Mouse (Mus musculus) intestine, postnatal 0 days (tissue): ENCODE measurements around the gene Mast4. TPM values are rescaled to one million over a fixed set of nuclear protein-coding genes. Genes with fewer than 3 reads are reported as not detected.
A peak's percentile ranks its signal among the peaks of the same experiment; 100 is the strongest.

Experiments used
- ATAC-seq: fragments of 200-750 bp; cut with Nextera tagmentation; 2 replicates; pipeline ENCODE4 v1.8.0; 2017; ENCODE audit warnings: mild to moderate bottlenecking, moderate TSS enrichment, moderate library complexity
- H3K27ac ChIP-seq: fragments of 300-500 bp; sonication (generic); 2 replicates; pipeline ENCODE4 v1.5.1; 2014; ENCODE audit warnings: mild to moderate bottlenecking, low read depth, low read length, moderate library complexity
- H3K27me3 ChIP-seq: fragments of 300-500 bp; sonication (generic); replicated peaks from 2 replicates; pipeline ENCODE4 v1.6.1; 2014; ENCODE audit warnings: low read length, mixed read lengths; ENCODE audit not compliant: control insufficient read depth, insufficient read depth
- H3K36me3 ChIP-seq: fragments of 300-500 bp; sonication (generic); 2 replicates; pipeline ENCODE4 v1.6.1; 2014; ENCODE audit warnings: mild to moderate bottlenecking, moderate library complexity; ENCODE audit not compliant: control insufficient read depth, insufficient read depth
- H3K4me1 ChIP-seq: fragments of 300-500 bp; sonication (generic); replicated peaks from 2 replicates; pipeline ENCODE4 v1.6.1; 2014; ENCODE audit warnings: antibody characterized with exemption, low read length, mixed read lengths; ENCODE audit not compliant: control insufficient read depth, insufficient read depth
- H3K4me2 ChIP-seq: fragments of 300-500 bp; sonication (generic); replicated peaks from 2 replicates; pipeline ENCODE4 v1.6.1; 2014; ENCODE audit warnings: low read depth, mild to moderate bottlenecking, moderate library complexity
- H3K4me3 ChIP-seq: fragments of 300-500 bp; sonication (generic); 2 replicates; pipeline ENCODE4 v1.5.1; 2014; ENCODE audit warnings: low read depth, low read length
- H3K9ac ChIP-seq: fragments of 300-500 bp; sonication (generic); 2 replicates; pipeline ENCODE4 v1.6.1; 2014; ENCODE audit warnings: mild to moderate bottlenecking, low read depth, low read length
- H3K9me3 ChIP-seq: fragments of 300-500 bp; sonication (generic); 2 replicates; pipeline ENCODE4 v1.6.1; 2016; ENCODE audit warnings: mixed run types; ENCODE audit not compliant: control insufficient read depth
- CTCF ChIP-seq: sonication (generic); IDR thresholded peaks from 2 replicates; pipeline ENCODE4 v1.5.1; 2016; ENCODE audit warnings: low read depth, mild to moderate bottlenecking, control low read depth, antibody characterized with exemption, moderate library complexity
- WGBS: fragments of 180-500 bp; shearing (Covaris S2); extraction: QIAGEN DNeasy Blood & Tissue Kit; methylation state at CpG from one replicate; pipeline ENCODE4 v1.1.7; 2014; 5-methylcytosine and 5-hydroxymethylcytosine counted together
- polyA plus RNA-seq: library from polyadenylated mRNA; unstranded; fragments of >200 nt; fragmentation: Nextera tagmentation; extraction: Ambion mirVana; gene quantifications from 2 replicates; pipeline ENCODE4 v1.2.1, GENCODE M21; 2015

Mast4 gene
- polyA plus RNA-seq, 1 experiment from 2014 or later: 6.1 TPM

GRCm38 (mm10) chr13:103248102-103249054, 85.9 kb downstream of the Mast4 start:
- TF ChIP-seq CTCF: no peak
- no peak for ATAC-seq
- Histone ChIP-seq H3K4me1 (peaks cover 4% of the 10 kb centered on the region; the same call in 1 of the 2 replicates), H3K4me2 (no peak overlapping the region), H3K4me3 (no peak overlapping the region), H3K27me3 (no peaks in the 10 kb centered on the region), H3K36me3 (no peaks in the 10 kb centered on the region), H3K9me3 (no peaks in the 10 kb centered on the region), H3K27ac (no peak overlapping the region), H3K9ac (no peak overlapping the region)
- WGBS: 48% methylated on average over 14 of the region's 14 CpGs

GRCm38 (mm10) chr13:103246973-103247718, 87.2 kb downstream of the Mast4 start:
- no peak for TF ChIP-seq CTCF
- Histone ChIP-seq H3K9ac (no peak overlapping the region), H3K36me3 (no peaks in the 10 kb centered on the region), H3K4me2 (no peak overlapping the region), H3K27me3 (no peaks in the 10 kb centered on the region), H3K4me1 (peaks cover 4% of the 10 kb centered on the region; the same call in 1 of the 2 replicates), H3K27ac (peak overlapping the region; percentile 8; the same call in 1 of the 2 replicates), H3K9me3 (no peaks in the 10 kb centered on the region), H3K4me3 (no peak overlapping the region)
- peak; percentile 82 for ATAC-seq
- WGBS: 61% methylated on average over 5 of the region's 5 CpGs

- Histone ChIP-seq H3K4me3 (no peak overlapping the region), H3K9ac (no peak overlapping the region), H3K27ac (no peak overlapping the region), H3K9me3 (no peaks in the 10 kb centered on the region), H3K4me1 (peaks cover 4% of the 10 kb centered on the region; the same call in 1 of the 2 replicates), H3K27me3 (no peaks in the 10 kb centered on the region), H3K36me3 (no peaks in the 10 kb centered on the region), H3K4me2 (no peak overlapping the region)
- WGBS: 93% methylated on average over 5 of the region's 5 CpGs
- no peak for TF ChIP-seq CTCF
- no peak for ATAC-seq
Measured at GRCm38 (mm10) chr13:103245431-103245830, 88.9 kb downstream of the Mast4 start.

DNA sequence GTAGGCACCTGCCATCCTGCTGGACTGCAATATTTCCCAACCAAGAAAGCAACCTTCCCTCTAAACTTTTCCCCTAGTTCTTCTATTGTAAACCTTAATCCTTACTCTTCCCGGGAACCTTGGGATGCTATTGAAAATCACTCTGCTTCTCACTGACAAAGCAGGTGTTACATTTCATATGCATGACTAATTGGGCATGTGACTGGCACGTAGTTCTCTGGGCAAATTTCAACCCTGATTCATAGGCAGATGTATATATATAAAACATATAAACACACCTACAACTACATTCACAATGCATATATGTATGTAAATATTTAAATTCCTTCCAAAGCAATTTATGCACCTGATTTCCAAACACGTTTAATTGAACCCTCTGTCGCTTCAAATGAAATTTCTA, 90.2 kb downstream of the Mast4 start:
- 45% methylated on average over 4 of the region's 4 CpGs for WGBS
- Histone ChIP-seq H3K27me3 (no peaks in the 10 kb centered on the region), H3K36me3 (no peaks in the 10 kb centered on the region), H3K27ac (no peak overlapping the region), H3K4me3 (no peak overlapping the region), H3K4me2 (no peak overlapping the region), H3K9ac (no peak overlapping the region), H3K4me1 (peaks cover 4% of the 10 kb centered on the region; the same call in 1 of the 2 replicates), H3K9me3 (no peaks in the 10 kb centered on the region)
- no peak for ATAC-seq
- no peak for TF ChIP-seq CTCF

- Histone ChIP-seq H3K27ac (no peak overlapping the region), H3K4me1 (no peaks in the 10 kb centered on the region), H3K4me2 (no peak overlapping the region), H3K27me3 (no peaks in the 10 kb centered on the region), H3K9me3 (no peaks in the 10 kb centered on the region), H3K4me3 (no peak overlapping the region), H3K36me3 (no peaks in the 10 kb centered on the region), H3K9ac (no peak overlapping the region)
- 90% methylated on average over 4 of the region's 4 CpGs for WGBS
- ATAC-seq: no peak
- no peak for TF ChIP-seq CTCF
Measured at GRCm38 (mm10) chr13:103241092-103241491, 93.2 kb downstream of the Mast4 start.

- H3K4me1 ChIP-seq: no peaks in the 10 kb centered on the region
- H3K4me2 ChIP-seq: no peak overlapping the region
- 86% methylated on average over 8 of the region's 8 CpGs for WGBS
- H3K9me3 ChIP-seq: no peaks in the 10 kb centered on the region
- H3K27ac ChIP-seq: no peak overlapping the region
- no peak for ATAC-seq
- no peak overlapping the region for H3K9ac ChIP-seq
- no peaks in the 10 kb centered on the region for H3K27me3 ChIP-seq
- H3K36me3 ChIP-seq: no peaks in the 10 kb centered on the region
- no peak for TF ChIP-seq CTCF
- no peak overlapping the region for H3K4me3 ChIP-seq
Measured at GRCm38 (mm10) chr13:103239654-103240053, 94.6 kb downstream of the Mast4 start.
